Mouse (Mus musculus) retina, postnatal 1 day (tissue): ENCODE results near the gene Zbtb20.

Source experiments
- DNase-seq: peaks from one replicate; pipeline ENCODE4 v3.0.0-alpha.2; 2012

The Zbtb20 gene

GRCm38 (mm10) chr16:43303245-43304197 lies 427.8 kb downstream of the Zbtb20 start:
- DNase-seq, result no peak

GRCm38 (mm10) chr16:43309968-43310431 lies 434.3 kb downstream of the Zbtb20 start:
- DNase-seq, result peak; percentile 25

- DNase-seq, result no peak
Measured at GRCm38 (mm10) chr16:43324009-43324408, 448.3 kb downstream of the Zbtb20 start.

- no peak for DNase-seq
Measured at GRCm38 (mm10) chr16:43328221-43328620, 452.5 kb downstream of the Zbtb20 start.

- DNase-seq, result no peak
Measured at GRCm38 (mm10) chr16:43330206-43330605, 454.5 kb downstream of the Zbtb20 start.

- DNase-seq, result no peak
Measured at GRCm38 (mm10) chr16:43331440-43331839, 455.8 kb downstream of the Zbtb20 start.

GRCm38 (mm10) chr16:43332734-43333133 lies 457.1 kb downstream of the Zbtb20 start:
- DNase-seq, result no peak

- no peak for DNase-seq
Measured at GRCm38 (mm10) chr16:43333265-43333664, 457.6 kb downstream of the Zbtb20 start.

GRCm38 (mm10) chr16:43334411-43335150 lies 458.9 kb downstream of the Zbtb20 start:
- DNase-seq, result no peak

GRCm38 (mm10) chr16:43335151-43335823 lies 459.6 kb downstream of the Zbtb20 start:
- no peak for DNase-seq

GRCm38 (mm10) chr16:43335824-43336215 lies 460.1 kb downstream of the Zbtb20 start:
- no peak for DNase-seq

GRCm38 (mm10) chr16:43340712-43341111 lies 465.0 kb downstream of the Zbtb20 start:
- no peak for DNase-seq

GRCm38 (mm10) chr16:43341916-43342455 lies 466.3 kb downstream of the Zbtb20 start:
- no peak for DNase-seq

GRCm38 (mm10) chr16:43346094-43346493 lies 470.4 kb downstream of the Zbtb20 start:
- no peak for DNase-seq

GRCm38 (mm10) chr16:43355776-43356645 lies 480.3 kb downstream of the Zbtb20 start:
- DNase-seq, result no peak

GRCm38 (mm10) chr16:43359546-43359945 lies 483.9 kb downstream of the Zbtb20 start:
- DNase-seq, result no peak

GRCm38 (mm10) chr16:43360112-43360511 lies 484.4 kb downstream of the Zbtb20 start:
- DNase-seq, result no peak

- peak; percentile 47 for DNase-seq
Measured at GRCm38 (mm10) chr16:43360838-43361480, 485.3 kb downstream of the Zbtb20 start.

GRCm38 (mm10) chr16:43362651-43363300 lies 487.1 kb downstream of the Zbtb20 start:
- peak; percentile 69 for DNase-seq

- DNase-seq, result no peak
Measured at GRCm38 (mm10) chr16:43363316-43363715, 487.6 kb downstream of the Zbtb20 start.
